Mouse (Mus musculus): ENCODE results near the gene Ifnar2. TPM values are rescaled to one million over a fixed set of nuclear protein-coding genes. Genes with fewer than 3 reads are reported as not detected.

Gene Ifnar2
- polyA plus RNA-seq (2016; fragmentation: Nextera tagmentation; extraction: Ambion mirVana): 29.5 and 33.5 TPM in 2 replicates

DNA sequence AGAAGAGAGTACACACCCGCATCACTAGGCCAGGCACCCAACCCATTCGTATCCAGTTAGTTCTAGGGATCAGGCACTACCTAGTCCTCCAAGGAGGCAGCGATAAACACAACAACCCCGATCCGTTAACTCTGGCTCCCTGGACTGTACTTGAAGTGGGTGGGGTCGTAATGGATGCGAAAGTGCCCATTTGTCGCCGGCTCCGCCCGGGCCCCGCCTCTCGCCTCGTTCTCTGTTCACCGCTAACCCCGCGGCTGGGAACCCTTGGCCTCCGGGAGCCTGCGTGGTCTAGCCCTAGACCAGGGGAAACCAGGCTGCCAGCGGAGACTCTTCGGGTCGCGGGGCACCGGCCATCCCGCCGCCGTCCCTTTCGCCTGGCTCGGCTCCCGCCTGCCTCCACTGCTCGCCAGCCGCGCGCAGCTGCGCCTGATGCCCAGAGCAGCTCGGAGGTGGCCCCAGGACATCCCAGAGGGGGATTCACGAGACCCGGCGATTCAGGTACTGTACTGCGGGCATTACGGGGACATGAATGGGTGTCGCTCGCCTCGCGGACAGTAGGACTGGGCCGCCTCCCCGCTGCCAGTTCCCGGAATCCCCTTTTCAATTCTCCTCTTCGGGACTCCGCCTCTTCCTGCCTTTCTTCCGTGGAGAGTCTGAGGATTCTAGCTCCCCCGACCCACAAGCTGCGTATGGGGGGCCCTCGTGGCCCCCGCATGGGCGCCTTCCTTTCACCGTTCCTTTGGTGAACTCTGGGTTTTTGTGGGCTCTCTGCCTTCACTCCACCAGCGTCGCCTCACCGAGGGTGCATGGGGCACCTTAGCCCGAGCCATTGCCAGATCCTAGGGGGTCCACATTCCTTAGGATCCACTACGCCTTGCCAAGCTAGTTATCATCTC lies at the start of gene Ifnar2:
Gene Ifnar2 (plus strand): TSS at position 207 of the 896 bp plus-strand sequence.
- peak within 1 kb of the TSS; percentile 86 for H3K4me3 ChIP-seq
- under 1% methylated on average over 62 of the region's 62 CpGs for WGBS

DNA sequence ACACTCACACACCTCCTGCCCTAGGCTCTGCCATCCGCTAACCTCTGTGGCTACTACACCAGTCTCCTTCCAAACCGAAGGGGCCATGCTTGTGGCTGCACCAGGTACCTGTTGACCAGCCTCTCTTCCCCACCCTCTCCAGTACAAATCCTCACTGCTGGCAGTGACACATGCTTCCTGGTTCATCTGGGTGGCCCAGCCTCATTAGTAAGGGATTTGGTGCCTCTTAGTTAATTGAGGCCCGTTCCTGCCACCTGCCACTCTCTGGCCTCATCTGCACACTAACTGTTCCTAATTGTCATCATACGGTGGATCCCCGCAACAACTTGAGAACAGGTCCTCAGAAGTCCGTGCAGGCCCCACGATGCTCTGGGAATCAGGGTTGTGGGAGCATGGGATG lies 45.0 kb upstream of the Ifnar2 start:
- ATAC-seq (ENCODE audit: low FRiP score, low read depth): peak; percentile 76; the same call in 1 of the 2 replicates
- Histone ChIP-seq H3K27ac (replicated peaks) (0 out of 2 replicates have a peak overlapping the region, but pooled peaks have one; percentile 8), H3K27me3 (peaks cover 6% of the 10 kb centered on the region; the same call in 1 of the 2 replicates), H3K4me2 (replicated peaks) (no peak overlapping the region), H3K9ac (replicated peaks) (no peak overlapping the region), H3K36me3 (no peaks in the 10 kb centered on the region), H3K4me3 (no peak overlapping the region), H3K4me1 (peaks cover 15% of the 10 kb centered on the region), H3K9me3 (no peaks in the 10 kb centered on the region)
- WGBS: 47% methylated on average over 7 of the region's 7 CpGs

More for the DNA sequence above, at the start of gene Ifnar2:
- no peaks in the 10 kb centered on the region for H3K36me3 ChIP-seq
- H3K9me3 ChIP-seq: no peaks in the 10 kb centered on the region
- no peaks in the 10 kb centered on the region for H3K27me3 ChIP-seq
- H3K27ac ChIP-seq (replicated peaks): peak within 1 kb of the TSS; percentile 95
- H3K9ac ChIP-seq (replicated peaks): peak within 1 kb of the TSS; percentile 92
- peak; percentile 93 for ATAC-seq (ENCODE audit: low FRiP score, low read depth)
- peak within 1 kb of the TSS; percentile 65 for H3K4me2 ChIP-seq (replicated peaks)
- H3K4me1 ChIP-seq: peaks cover 10% of the 10 kb centered on the region

DNA sequence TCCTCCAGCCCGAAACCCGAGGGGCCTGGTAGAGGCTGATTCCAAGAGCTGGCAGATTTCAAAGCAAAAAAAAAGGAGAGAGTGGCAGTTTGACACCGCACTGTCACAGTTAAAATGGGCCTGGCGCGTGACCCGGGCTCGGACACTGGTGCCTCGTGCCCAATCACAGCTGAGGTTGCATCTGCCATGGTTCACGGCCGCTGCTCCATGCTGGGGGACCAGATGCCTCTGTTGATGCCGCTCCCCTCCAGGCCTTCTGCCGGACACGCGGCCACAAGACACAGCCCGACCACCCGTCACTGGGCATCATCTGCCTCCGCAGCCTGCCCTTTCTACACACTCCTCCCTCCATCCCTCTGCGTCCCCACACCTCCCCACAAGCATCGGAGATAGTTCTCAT lies 43.7 kb upstream of the Ifnar2 start:
- no peak for ATAC-seq (ENCODE audit: low FRiP score, low read depth)
- peaks cover 17% of the 10 kb centered on the region for H3K4me1 ChIP-seq
- no peaks in the 10 kb centered on the region for H3K9me3 ChIP-seq
- no peak overlapping the region for H3K9ac ChIP-seq (replicated peaks)
- no peak overlapping the region for H3K4me3 ChIP-seq
- peaks cover 12% of the 10 kb centered on the region; the same call in 1 of the 2 replicates for H3K27me3 ChIP-seq
- 76% methylated on average over 19 of the region's 19 CpGs for WGBS
- H3K36me3 ChIP-seq: no peaks in the 10 kb centered on the region
- no peak overlapping the region for H3K4me2 ChIP-seq (replicated peaks)
- H3K27ac ChIP-seq (replicated peaks): no peak overlapping the region

DNA sequence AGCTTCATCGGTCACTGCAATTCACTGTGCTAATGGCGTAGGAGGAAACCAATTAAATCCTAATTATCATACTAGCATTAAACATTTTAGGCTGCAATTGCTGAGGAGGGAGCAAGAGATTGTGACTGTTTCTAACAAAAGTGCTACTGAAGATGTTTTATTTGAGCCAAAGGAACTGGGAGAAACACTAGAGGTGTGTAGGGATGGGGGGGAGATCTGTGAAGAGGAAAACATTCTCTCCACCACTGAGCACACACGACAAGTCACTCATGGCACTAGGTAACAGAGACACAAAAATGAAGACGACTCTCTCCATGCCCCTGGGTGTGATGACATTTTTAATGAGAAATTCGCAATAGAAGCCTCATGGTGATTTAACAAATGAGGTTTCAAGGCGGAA lies 42.1 kb upstream of the Ifnar2 start:
- Histone ChIP-seq H3K4me3 (no peak overlapping the region), H3K9ac (replicated peaks) (no peak overlapping the region), H3K9me3 (no peaks in the 10 kb centered on the region), H3K4me1 (peaks cover 25% of the 10 kb centered on the region), H3K27ac (replicated peaks) (no peak overlapping the region), H3K36me3 (no peaks in the 10 kb centered on the region), H3K27me3 (peaks cover 12% of the 10 kb centered on the region; the same call in 1 of the 2 replicates), H3K4me2 (replicated peaks) (no peak overlapping the region)
- 75% methylated on average over 6 of the region's 6 CpGs for WGBS
- no peak for ATAC-seq (ENCODE audit: low FRiP score, low read depth)

DNA sequence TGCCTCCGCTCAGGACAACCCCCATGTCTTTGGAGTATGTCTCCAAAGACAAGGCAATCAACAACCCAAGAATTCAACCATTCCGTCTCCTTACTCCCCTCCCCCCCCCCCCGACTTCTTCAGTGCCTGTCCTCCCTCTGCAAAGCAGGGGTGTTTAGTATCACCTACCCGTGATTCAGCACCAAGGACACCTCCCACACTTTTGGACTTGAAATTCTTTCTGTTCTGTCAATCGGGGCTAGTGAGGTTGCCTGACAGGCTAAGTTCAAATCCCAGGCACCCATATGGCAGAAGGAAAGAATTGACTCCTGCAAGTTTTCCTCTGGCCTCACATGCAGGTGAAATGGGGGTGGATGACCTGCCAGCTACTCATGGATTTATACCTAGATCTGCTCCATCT lies 41.4 kb upstream of the Ifnar2 start:
- Histone ChIP-seq H3K4me1 (peaks cover 25% of the 10 kb centered on the region), H3K4me3 (no peak overlapping the region), H3K27ac (replicated peaks) (no peak overlapping the region), H3K27me3 (peaks cover 12% of the 10 kb centered on the region; the same call in 1 of the 2 replicates), H3K4me2 (replicated peaks) (no peak overlapping the region), H3K36me3 (no peaks in the 10 kb centered on the region), H3K9ac (replicated peaks) (no peak overlapping the region), H3K9me3 (no peaks in the 10 kb centered on the region)
- 46% methylated on average over 5 of the region's 5 CpGs for WGBS
- ATAC-seq (ENCODE audit: low FRiP score, low read depth): no peak

DNA sequence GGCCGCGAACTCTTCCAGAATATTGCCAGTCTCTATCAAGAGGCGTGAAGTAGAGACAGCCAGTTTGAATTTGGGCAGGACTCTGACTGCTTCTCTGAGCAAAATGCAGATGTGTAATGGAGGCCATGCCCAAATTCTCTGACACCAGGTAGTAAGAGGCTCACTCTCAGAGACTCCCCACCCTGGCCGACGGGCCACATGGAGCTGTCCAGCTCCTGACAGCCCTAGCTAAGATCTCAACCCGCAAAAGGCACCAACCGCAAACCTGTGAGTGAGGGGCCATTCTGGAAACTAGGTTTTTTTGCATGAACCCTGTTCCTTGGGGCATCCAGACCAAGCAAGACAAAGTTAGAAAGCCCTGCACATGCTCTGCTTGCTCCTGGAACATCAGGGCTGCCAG lies 39.7 kb upstream of the Ifnar2 start:
- no peak overlapping the region for H3K4me3 ChIP-seq
- no peak overlapping the region for H3K9ac ChIP-seq (replicated peaks)
- no peaks in the 10 kb centered on the region for H3K9me3 ChIP-seq
- H3K4me1 ChIP-seq: peaks cover 22% of the 10 kb centered on the region
- no peak for ATAC-seq (ENCODE audit: low FRiP score, low read depth)
- 66% methylated on average over 7 of the region's 7 CpGs for whole genome bisulfite sequencing
- no peak overlapping the region for H3K4me2 ChIP-seq (replicated peaks)
- H3K36me3 ChIP-seq: no peaks in the 10 kb centered on the region
- no peak overlapping the region for H3K27ac ChIP-seq (replicated peaks)
- peaks cover 18% of the 10 kb centered on the region; the same call in 1 of the 2 replicates for H3K27me3 ChIP-seq

DNA sequence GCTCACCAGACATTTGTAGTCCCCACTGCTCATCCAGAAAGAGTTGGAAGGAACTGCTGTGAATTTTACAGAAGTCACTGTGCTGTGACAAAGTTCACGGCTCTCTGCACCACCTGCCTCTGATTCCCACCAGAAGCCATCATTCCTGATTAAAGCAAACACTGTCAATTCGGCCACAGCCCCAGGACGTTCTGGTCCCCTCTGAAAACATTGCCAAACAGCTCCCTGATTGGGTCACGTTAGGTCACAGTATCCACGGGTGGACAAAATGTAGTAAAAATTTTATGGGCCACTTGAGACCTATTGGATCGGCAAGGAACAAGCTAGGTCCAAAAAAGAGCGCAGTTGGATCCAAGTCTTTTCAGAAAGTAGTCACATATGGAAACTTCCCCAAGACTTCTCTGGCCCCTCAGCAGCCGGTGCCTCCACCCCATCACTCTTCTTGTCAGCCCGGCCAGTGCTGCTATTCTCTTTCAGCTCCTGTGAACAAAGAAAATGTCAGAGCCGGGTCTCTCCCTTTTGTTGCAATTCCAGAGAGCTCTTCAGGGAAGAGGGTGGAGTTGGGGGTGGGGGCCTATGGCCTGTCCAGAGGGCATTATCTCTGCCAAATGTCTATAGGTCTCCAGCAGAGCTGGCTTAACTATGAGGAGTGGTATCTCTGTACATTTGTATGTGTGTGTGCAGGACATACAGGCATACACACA lies 38.2 kb upstream of the Ifnar2 start:
- Histone ChIP-seq H3K4me2 (replicated peaks) (peak overlapping the region; percentile 6; the same call in 1 of the 2 replicates), H3K4me1 (peaks cover 19% of the 10 kb centered on the region), H3K9me3 (0 out of 2 replicates have a peak, but pooled peaks cover 5% of the 10 kb centered on the region), H3K36me3 (no peaks in the 10 kb centered on the region), H3K27ac (replicated peaks) (peak overlapping the region; percentile 50), H3K4me3 (no peak overlapping the region), H3K9ac (replicated peaks) (no peak overlapping the region), H3K27me3 (peaks cover 12% of the 10 kb centered on the region; the same call in 1 of the 2 replicates)
- 14% methylated on average over 10 of the region's 10 CpGs for WGBS
- ATAC-seq (ENCODE audit: low FRiP score, low read depth): peak; percentile 21; the same call in 1 of the 2 replicates

DNA sequence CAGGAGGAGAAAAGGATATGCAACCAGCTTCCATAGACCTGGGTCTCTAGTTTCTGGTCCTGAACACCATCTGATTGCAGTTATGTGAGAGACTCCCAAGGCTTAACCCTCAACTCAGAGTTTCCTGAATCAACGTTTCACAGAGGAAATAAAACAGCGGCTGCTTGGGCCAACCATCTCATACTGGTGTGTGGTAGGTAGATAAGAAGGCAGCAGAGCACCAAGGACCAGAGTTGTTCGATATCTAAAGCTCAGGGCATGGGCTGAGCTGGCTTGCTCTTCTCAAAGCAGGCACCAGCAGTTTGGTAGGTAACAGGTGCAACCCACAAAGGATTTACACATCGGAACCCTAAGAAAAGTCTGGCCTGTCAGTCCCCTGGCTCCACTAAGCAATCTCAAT lies 35.8 kb upstream of the Ifnar2 start:
- H3K4me1 ChIP-seq: peaks cover 19% of the 10 kb centered on the region
- 0 out of 2 replicates have a peak, but pooled peaks cover 5% of the 10 kb centered on the region for H3K9me3 ChIP-seq
- no peak overlapping the region for H3K27ac ChIP-seq (replicated peaks)
- no peaks in the 10 kb centered on the region for H3K36me3 ChIP-seq
- no peak overlapping the region for H3K9ac ChIP-seq (replicated peaks)
- no peak for ATAC-seq (ENCODE audit: low FRiP score, low read depth)
- H3K27me3 ChIP-seq: peaks cover 11% of the 10 kb centered on the region; the same call in 1 of the 2 replicates
- H3K4me2 ChIP-seq (replicated peaks): no peak overlapping the region
- 93% methylated on average over 4 of the region's 4 CpGs for WGBS
- H3K4me3 ChIP-seq: no peak overlapping the region

DNA sequence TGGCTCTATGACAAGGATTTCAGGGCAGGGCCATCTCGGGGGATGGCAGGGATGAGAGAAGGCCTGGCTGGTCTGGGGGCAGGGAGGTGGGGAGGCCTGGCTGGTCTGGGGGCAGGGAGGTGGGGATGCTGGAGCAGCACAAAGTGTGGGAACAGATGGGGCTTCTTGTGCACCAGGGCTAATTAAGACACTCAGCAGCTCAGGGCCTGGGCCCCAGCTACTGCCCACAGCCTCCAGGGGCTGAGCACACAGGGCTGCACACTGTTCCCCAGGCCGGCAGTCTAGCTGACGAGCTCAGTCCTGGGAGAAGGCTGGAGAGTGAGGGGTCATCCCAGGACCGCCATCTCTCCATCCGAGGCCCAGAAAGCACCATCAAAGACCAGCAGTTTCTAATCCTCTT lies 35.1 kb upstream of the Ifnar2 start:
- H3K4me1 ChIP-seq: peaks cover 19% of the 10 kb centered on the region
- H3K4me3 ChIP-seq: no peak overlapping the region
- H3K36me3 ChIP-seq: no peaks in the 10 kb centered on the region
- peak overlapping the region; percentile 49 for H3K27ac ChIP-seq (replicated peaks)
- ATAC-seq (ENCODE audit: low FRiP score, low read depth): peak; percentile 84
- 0 out of 2 replicates have a peak, but pooled peaks cover 5% of the 10 kb centered on the region for H3K9me3 ChIP-seq
- H3K9ac ChIP-seq (replicated peaks): peak overlapping the region; percentile 28; the same call in 1 of the 2 replicates
- no peak overlapping the region for H3K4me2 ChIP-seq (replicated peaks)
- peaks cover 11% of the 10 kb centered on the region; the same call in 1 of the 2 replicates for H3K27me3 ChIP-seq
- WGBS: 31% methylated on average over 5 of the region's 5 CpGs

DNA sequence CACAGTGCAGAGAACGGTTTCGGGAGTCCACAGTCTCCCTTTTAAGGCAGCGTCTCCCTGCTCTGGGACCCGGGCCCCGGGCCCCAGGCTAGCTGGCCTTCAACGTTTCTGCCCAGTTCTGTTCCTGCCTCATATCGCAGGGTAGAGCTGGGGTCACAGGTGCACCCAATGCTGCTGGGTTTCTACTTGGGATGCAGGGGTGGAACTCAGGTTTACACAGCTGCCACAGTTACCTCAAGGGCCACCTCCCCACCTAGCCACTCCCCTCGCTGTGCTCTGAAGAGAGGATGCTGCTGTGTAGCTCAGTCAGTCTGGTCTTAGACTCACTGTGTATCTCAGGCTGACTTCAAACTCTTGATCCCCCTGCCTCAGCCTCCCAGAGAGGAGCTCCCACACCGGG lies 26.1 kb upstream of the Ifnar2 start:
- 83% methylated on average over 9 of the region's 9 CpGs for WGBS
- ATAC-seq (ENCODE audit: low FRiP score, low read depth): no peak

DNA sequence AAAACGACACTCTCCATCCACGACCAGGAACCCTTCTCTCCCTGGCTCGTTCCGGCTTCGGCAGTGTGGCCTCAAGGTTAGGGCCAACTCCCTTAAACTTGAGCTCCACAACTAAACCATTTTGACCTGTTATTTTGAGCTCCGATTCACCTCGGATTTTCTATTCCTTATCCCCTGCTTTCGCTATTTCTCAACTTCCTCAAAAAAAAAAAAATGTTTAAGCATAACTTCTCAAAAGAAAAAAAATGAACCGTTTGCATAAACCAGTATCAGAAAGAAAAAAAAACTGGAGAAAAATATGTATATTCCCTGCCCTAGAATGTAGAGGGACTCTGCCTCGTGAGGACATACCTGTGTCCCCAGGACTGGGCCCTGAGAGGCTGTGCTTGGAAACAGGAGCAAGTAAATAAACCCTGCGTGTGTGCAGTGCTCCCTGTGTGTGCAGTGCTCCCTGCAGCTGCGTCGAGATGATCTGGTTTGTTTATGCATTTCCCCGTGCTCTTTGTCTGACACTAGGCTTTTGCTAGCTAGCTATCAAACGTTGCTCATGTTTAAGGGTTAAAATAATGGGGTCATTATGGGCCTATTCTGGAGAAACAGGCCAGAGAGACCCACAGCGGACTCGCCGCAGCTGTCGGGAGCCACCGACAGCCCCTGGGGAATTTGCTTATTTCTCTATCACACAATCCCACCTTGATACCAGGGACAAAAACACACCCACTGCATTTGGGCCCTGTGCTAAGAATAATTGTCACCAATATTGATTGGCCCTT lies 24.9 kb upstream of the Ifnar2 start:
- Histone ChIP-seq H3K9me3 (no peaks in the 10 kb centered on the region), H3K9ac (replicated peaks) (no peak overlapping the region), H3K27ac (replicated peaks) (no peak overlapping the region), H3K27me3 (peaks cover 41% of the 10 kb centered on the region), H3K4me1 (peaks cover 13% of the 10 kb centered on the region), H3K36me3 (no peaks in the 10 kb centered on the region), H3K4me3 (no peak overlapping the region), H3K4me2 (replicated peaks) (no peak overlapping the region)
- 65% methylated on average over 20 of the region's 20 CpGs for WGBS
- ATAC-seq (ENCODE audit: low FRiP score, low read depth): no peak

More for the DNA sequence above, 26.1 kb upstream of the Ifnar2 start:
- H3K27me3 ChIP-seq: peaks cover 32% of the 10 kb centered on the region
- H3K4me1 ChIP-seq: peaks cover 13% of the 10 kb centered on the region
- no peak overlapping the region for H3K4me2 ChIP-seq (replicated peaks)
- no peak overlapping the region for H3K9ac ChIP-seq (replicated peaks)
- no peak overlapping the region for H3K27ac ChIP-seq (replicated peaks)
- no peak overlapping the region for H3K4me3 ChIP-seq
- H3K36me3 ChIP-seq: no peaks in the 10 kb centered on the region
- no peaks in the 10 kb centered on the region for H3K9me3 ChIP-seq

Data from midbrain, embryonic 12.5 days (tissue).